Mouse (Mus musculus) stomach, embryonic 14.5 days (tissue): ENCODE results near the gene Ttc22. TPM values are rescaled to one million over a fixed set of nuclear protein-coding genes. Genes with fewer than 3 reads are reported as not detected.

Experiments used
- ATAC-seq: fragments of 200-750 bp; cut with Nextera tagmentation; 2 replicates; pipeline ENCODE4 v1.8.0; 2017; ENCODE audit warnings: low read depth, moderate TSS enrichment; ENCODE audit not compliant: insufficient number of reproducible peaks, insufficient read depth, low FRiP score
- H3K27ac ChIP-seq: fragments of 300-500 bp; sonication (generic); 2 replicates; pipeline ENCODE4 v1.5.1; 2014; ENCODE audit warnings: mild to moderate bottlenecking, low read length, moderate library complexity, mixed read lengths
- H3K27me3 ChIP-seq: fragments of 300-500 bp; sonication (generic); 2 replicates; pipeline ENCODE4 v1.6.1; 2014; ENCODE audit warnings: low read length, control low read depth, mixed read lengths; ENCODE audit not compliant: control insufficient read depth, insufficient read depth
- H3K36me3 ChIP-seq: fragments of 300-500 bp; sonication (generic); 2 replicates; pipeline ENCODE4 v1.6.1; 2014; ENCODE audit warnings: mild to moderate bottlenecking, control low read depth, low read length, moderate library complexity, mixed read lengths; ENCODE audit not compliant: control insufficient read depth, insufficient read depth
- H3K4me1 ChIP-seq: fragments of 300-500 bp; sonication (generic); 2 replicates; pipeline ENCODE4 v1.6.1; 2014; ENCODE audit warnings: low read length, control low read depth, mixed read lengths; ENCODE audit not compliant: control insufficient read depth, insufficient read depth
- H3K4me2 ChIP-seq: fragments of 300-500 bp; sonication (generic); replicated peaks from 2 replicates; pipeline ENCODE4 v1.6.1; 2014; ENCODE audit warnings: low read depth, low read length, control low read depth
- H3K4me3 ChIP-seq: fragments of 300-500 bp; sonication (generic); 2 replicates; pipeline ENCODE4 v1.5.1; 2014; ENCODE audit warnings: low read depth, low read length, control low read depth
- H3K9ac ChIP-seq: fragments of 300-500 bp; sonication (generic); replicated peaks from 2 replicates; pipeline ENCODE4 v1.6.1; 2014; ENCODE audit warnings: low read depth, mild to moderate bottlenecking, control low read depth, low read length, moderate library complexity, mixed read lengths
- H3K9me3 ChIP-seq: fragments of 300-500 bp; sonication (generic); 2 replicates; pipeline ENCODE4 v1.6.1; 2016; ENCODE audit warnings: low read depth, low read length, control low read depth; ENCODE audit not compliant: control insufficient read depth
- WGBS: fragments of 180-500 bp; shearing (Covaris S2); extraction: QIAGEN DNeasy Blood & Tissue Kit; methylation state at CpG from one replicate; pipeline ENCODE4 v1.1.7; 2014; 5-methylcytosine and 5-hydroxymethylcytosine counted together
- polyA plus RNA-seq: library from polyadenylated mRNA; unstranded; fragments of >200 nt; fragmentation: Nextera tagmentation; extraction: Ambion mirVana; gene quantifications from 2 replicates; pipeline ENCODE4 v1.2.1, GENCODE M21; 2014

Ttc22 gene
- polyA plus RNA-seq, 1 experiment from 2014 or later, result 2.7 TPM

DNA sequence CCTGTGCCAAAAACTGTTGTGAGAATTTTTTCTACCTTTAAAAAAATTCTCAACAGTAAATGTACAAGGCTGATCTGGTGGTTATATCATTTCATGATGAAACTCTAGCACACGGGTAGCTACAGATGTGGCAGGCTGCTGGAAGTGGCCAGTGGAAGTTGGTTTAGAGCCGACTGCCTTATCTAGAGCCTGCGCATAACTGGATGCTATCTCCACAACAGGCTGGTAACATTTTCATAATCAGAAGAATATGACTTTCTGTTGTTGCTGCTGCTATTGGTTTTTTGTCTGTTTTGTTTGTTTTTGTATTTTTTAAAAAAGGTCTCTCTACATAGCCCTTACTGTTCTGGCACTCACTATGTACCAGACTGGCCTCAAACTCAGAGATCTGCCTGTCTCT is 30.3 kb downstream of the Ttc22 start:
- Histone ChIP-seq H3K9me3 (no peaks in the 10 kb centered on the region), H3K27ac (no peak overlapping the region), H3K4me3 (no peak overlapping the region), H3K4me1 (peaks cover 7% of the 10 kb centered on the region; the same call in 1 of the 2 replicates), H3K4me2 (no peak overlapping the region), H3K36me3 (peaks cover 16% of the 10 kb centered on the region; the same call in 1 of the 2 replicates), H3K27me3 (no peaks in the 10 kb centered on the region), H3K9ac (no peak overlapping the region)
- WGBS, result 91% methylated on average over 3 of the region's 3 CpGs
- ATAC-seq, result no peak

DNA sequence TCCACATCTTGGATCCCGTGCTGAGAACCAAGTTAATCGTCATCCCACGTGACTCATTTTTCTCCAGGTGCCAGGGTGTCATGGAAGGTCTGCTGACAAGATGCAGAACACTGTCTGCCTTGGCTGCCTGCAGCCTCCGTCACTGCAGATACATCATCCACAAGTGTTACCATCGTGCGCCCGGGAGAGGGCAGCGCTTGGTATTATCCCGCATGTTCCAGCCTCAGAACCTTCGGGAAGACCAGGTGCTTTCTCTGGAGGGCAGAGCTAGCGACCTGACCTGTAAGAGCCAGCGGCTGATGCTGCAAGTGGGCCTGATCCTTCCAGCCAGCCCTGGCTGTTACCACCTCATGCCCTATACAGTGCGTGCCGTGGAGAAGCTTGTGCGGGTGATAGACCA is 30.8 kb downstream of the Ttc22 start:
- no peak overlapping the region for H3K4me2 ChIP-seq
- no peak for ATAC-seq
- H3K9ac ChIP-seq, result no peak overlapping the region
- H3K27me3 ChIP-seq, result no peaks in the 10 kb centered on the region
- H3K27ac ChIP-seq, result no peak overlapping the region
- H3K4me1 ChIP-seq, result peaks cover 7% of the 10 kb centered on the region; the same call in 1 of the 2 replicates
- 91% methylated on average over 15 of the region's 15 CpGs for WGBS
- H3K9me3 ChIP-seq, result no peaks in the 10 kb centered on the region
- H3K4me3 ChIP-seq, result no peak overlapping the region
- peaks cover 18% of the 10 kb centered on the region; the same call in 1 of the 2 replicates for H3K36me3 ChIP-seq

DNA sequence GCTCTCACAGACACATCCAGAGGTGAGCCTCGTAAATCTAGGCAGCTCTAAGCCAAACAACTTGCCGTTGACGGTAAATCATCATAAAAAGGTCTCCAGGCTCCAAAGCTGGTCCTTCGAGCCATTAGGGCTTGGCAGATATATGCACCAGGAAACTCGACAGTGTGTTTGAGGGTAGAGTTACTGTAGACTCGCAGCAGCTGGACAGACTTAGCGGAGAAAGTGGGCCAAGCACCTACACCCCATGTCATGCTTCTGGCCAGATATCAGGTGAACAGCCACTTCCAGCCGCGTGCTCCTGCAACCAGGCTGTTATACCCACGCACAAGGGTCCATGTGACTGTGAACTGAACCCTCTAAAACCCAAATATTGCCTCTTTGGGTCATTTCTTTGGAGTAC is 33.4 kb downstream of the Ttc22 start:
- Histone ChIP-seq H3K4me2 (no peak overlapping the region), H3K27me3 (no peaks in the 10 kb centered on the region), H3K9me3 (no peaks in the 10 kb centered on the region), H3K4me3 (no peak overlapping the region), H3K27ac (no peak overlapping the region), H3K9ac (no peak overlapping the region), H3K36me3 (peaks cover 20% of the 10 kb centered on the region), H3K4me1 (peaks cover 7% of the 10 kb centered on the region; the same call in 1 of the 2 replicates)
- ATAC-seq, result no peak
- 79% methylated on average over 10 of the region's 10 CpGs for WGBS

DNA sequence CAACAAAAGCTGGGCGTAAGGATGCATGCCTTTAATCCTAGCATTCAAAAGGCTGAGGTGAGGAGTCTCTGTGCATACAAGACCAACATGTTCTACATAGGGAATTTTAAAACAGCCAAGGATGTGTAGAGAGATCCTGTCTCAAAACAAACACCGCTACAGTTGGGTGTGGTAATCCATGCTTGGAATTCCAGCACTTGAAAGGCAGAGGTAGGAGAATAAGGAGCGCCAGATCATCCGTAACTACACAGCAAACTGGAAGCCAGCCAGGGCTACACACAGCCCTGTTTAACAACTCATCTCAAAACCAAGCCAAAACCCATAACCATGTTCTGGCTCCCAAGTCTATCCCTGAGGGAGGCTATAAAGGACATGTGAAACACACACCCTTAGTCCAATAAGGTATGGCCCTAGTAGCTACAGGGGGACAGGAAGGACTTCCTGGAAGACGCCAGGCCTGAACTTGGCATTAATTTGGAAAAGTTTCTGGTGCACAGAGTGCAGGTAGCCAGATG is 41.8 kb downstream of the Ttc22 start:
- no peaks in the 10 kb centered on the region for H3K27me3 ChIP-seq
- H3K27ac ChIP-seq, result no peak overlapping the region
- no peaks in the 10 kb centered on the region for H3K4me1 ChIP-seq
- H3K4me2 ChIP-seq, result no peak overlapping the region
- H3K9ac ChIP-seq, result no peak overlapping the region
- no peak overlapping the region for H3K4me3 ChIP-seq
- H3K36me3 ChIP-seq, result peaks cover 70% of the 10 kb centered on the region
- WGBS, result 88% methylated on average over 5 of the region's 5 CpGs
- no peak for ATAC-seq
- no peaks in the 10 kb centered on the region for H3K9me3 ChIP-seq

GRCm38 (mm10) chr4:106664697-106665096 is 42.5 kb downstream of the Ttc22 start:
- no peaks in the 10 kb centered on the region for H3K27me3 ChIP-seq
- 92% methylated on average over 6 of the region's 6 CpGs for whole genome bisulfite sequencing
- ATAC-seq, result no peak

GRCm38 (mm10) chr4:106665269-106665668 is 43.0 kb downstream of the Ttc22 start:
- Histone ChIP-seq H3K4me1 (no peaks in the 10 kb centered on the region), H3K36me3 (peaks cover 80% of the 10 kb centered on the region), H3K4me2 (no peak overlapping the region), H3K27me3 (no peaks in the 10 kb centered on the region), H3K9ac (no peak overlapping the region), H3K27ac (no peak overlapping the region), H3K9me3 (no peaks in the 10 kb centered on the region), H3K4me3 (no peak overlapping the region)
- ATAC-seq, result no peak
- whole genome bisulfite sequencing, result 94% methylated on average over 2 of the region's 2 CpGs

More at GRCm38 (mm10) chr4:106664697-106665096, 42.5 kb downstream of the Ttc22 start:
- peaks cover 75% of the 10 kb centered on the region for H3K36me3 ChIP-seq
- no peak overlapping the region for H3K4me2 ChIP-seq
- H3K4me1 ChIP-seq, result no peaks in the 10 kb centered on the region
- no peak overlapping the region for H3K9ac ChIP-seq
- H3K27ac ChIP-seq, result no peak overlapping the region
- H3K9me3 ChIP-seq, result no peaks in the 10 kb centered on the region
- no peak overlapping the region for H3K4me3 ChIP-seq

DNA sequence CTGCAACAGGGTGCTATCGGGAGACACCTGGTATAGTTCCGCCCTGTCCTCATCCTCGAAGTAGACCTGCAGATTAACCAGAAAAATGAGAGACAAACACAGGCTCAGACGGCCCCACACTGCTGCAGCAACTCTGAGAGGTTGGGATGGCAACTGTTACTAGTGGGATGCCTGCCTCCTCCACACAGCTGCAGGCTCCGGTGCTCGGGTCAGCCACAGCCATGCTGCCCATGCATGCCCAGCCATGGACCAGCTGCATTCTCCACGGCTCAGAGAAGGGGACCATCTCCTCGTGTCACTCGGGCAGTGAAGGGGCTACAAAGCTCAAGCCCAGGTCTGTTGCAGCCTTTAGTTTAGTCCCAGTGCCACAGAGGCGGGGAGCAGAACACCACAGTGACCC is 43.4 kb downstream of the Ttc22 start:
- Histone ChIP-seq H3K4me1 (no peaks in the 10 kb centered on the region), H3K27ac (no peak overlapping the region), H3K9me3 (no peaks in the 10 kb centered on the region), H3K4me3 (no peak overlapping the region), H3K9ac (no peak overlapping the region), H3K36me3 (peaks cover 82% of the 10 kb centered on the region), H3K27me3 (no peaks in the 10 kb centered on the region), H3K4me2 (no peak overlapping the region)
- no peak for ATAC-seq
- WGBS, result 93% methylated on average over 10 of the region's 10 CpGs

DNA sequence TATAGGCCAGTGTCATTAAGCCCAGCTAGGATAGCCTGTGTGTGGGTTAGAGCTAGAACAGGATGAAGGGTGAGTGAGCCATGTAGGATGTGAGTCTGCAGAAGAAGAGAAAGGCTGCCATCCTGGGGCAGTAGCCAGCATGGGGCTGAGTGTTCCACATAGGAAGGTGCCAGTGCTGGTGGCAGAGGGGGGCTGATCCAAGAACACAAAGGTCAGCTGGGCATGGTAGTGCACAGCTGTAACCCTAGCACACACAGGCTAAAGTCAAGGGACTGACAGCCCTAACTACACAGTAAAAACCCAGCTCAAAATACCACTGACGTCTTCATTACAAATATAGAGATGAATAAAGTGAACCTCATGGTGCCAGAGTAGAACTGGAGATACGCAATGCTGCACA is 44.3 kb downstream of the Ttc22 start:
- 92% methylated on average over 2 of the region's 2 CpGs for WGBS

GRCm38 (mm10) chr4:106676749-106677148 is 54.5 kb downstream of the Ttc22 start:
- ATAC-seq, result no peak
- H3K36me3 ChIP-seq, result peaks cover 45% of the 10 kb centered on the region

More for the DNA sequence above, 44.3 kb downstream of the Ttc22 start:
- H3K4me3 ChIP-seq, result no peak overlapping the region
- H3K27me3 ChIP-seq, result no peaks in the 10 kb centered on the region
- no peak overlapping the region for H3K27ac ChIP-seq
- no peak overlapping the region for H3K9ac ChIP-seq
- no peak overlapping the region for H3K4me2 ChIP-seq
- ATAC-seq, result no peak
- peaks cover 82% of the 10 kb centered on the region for H3K36me3 ChIP-seq
- H3K9me3 ChIP-seq, result no peaks in the 10 kb centered on the region
- no peaks in the 10 kb centered on the region for H3K4me1 ChIP-seq

More at GRCm38 (mm10) chr4:106676749-106677148, 54.5 kb downstream of the Ttc22 start:
- no peaks in the 10 kb centered on the region for H3K27me3 ChIP-seq
- 84% methylated on average over 5 of the region's 5 CpGs for WGBS
- H3K9me3 ChIP-seq, result no peaks in the 10 kb centered on the region
- H3K9ac ChIP-seq, result no peak overlapping the region
- no peak overlapping the region for H3K27ac ChIP-seq
- H3K4me1 ChIP-seq, result peaks cover 5% of the 10 kb centered on the region
- H3K4me2 ChIP-seq, result no peak overlapping the region
- no peak overlapping the region for H3K4me3 ChIP-seq
